Mouse (Mus musculus): ENCODE results near the gene Samd3. TPM values are rescaled to one million over a fixed set of nuclear protein-coding genes. Genes with fewer than 3 reads are reported as not detected.

The Samd3 gene
- polyA plus RNA-seq (2012; rRNA removed), result 0.65 and 1.2 TPM in 2 replicates

DNA sequence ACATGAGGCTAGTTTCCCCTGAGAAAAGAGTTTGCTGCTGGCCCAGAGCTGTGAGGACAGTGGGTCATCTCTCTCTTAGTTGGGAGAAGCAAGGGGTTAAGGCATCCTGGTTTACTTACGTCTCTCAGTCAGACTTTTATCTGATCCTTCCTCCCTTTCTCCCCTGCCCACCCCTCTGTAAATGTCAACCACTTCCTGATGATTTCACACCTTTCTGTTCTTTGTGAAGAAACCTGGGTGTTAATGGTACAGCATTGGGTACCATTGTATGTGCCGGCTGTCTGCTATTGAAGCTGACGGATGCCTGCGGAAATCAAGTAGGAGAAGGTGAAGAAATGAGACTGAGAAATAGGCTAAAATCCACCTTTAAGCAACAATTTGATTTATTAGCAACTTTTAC, at the start of gene Samd3:
TSS of gene Samd3 (plus strand) at position 220 of the 400 bp plus-strand sequence.
- DNase-seq, result no peak
- Histone ChIP-seq H3K4me3 (replicated peaks; ENCODE audit: insufficient read depth, low read depth, low read length) (no peak within 1 kb of the TSS), H3K4me1 (ENCODE audit: control insufficient read depth, insufficient read depth, low read length) (no peaks in the 10 kb centered on the region), H3K27ac (ENCODE audit: insufficient read depth, low read length) (no peak within 1 kb of the TSS), H3K27me3 (ENCODE audit: control insufficient read depth, insufficient read depth, low read length) (no peaks in the 10 kb centered on the region)
- TF ChIP-seq POLR2A (IDR thresholded peaks at IDR 0.05; ENCODE audit: borderline replicate concordance, insufficient read depth, low read length), result no peak
- TF ChIP-seq CTCF (IDR thresholded peaks at IDR 0.05; ENCODE audit: borderline replicate concordance, insufficient read depth, low read depth, low read length), result no peak
- WGBS, result 89% methylated on average over 4 of the region's 4 CpGs

DNA sequence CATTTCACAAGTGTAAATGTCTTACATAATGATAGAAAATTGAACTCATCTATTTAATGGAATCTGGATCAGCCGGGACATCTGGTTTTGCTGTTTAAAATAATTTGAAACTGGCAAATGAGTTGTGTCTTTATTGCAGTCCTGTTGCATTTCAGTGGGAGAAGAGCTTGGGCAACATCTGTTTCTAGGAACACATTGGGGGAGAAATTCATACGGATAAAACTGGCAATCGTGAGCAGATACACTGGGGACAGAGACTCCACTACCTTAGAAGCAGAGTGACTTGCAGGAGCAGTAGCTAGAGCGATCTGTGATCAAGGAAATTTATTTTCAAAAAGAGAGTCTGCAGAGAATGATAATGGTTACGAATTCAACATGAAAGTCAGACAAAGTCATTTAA, 44.2 kb upstream of the Samd3 start:
- TF ChIP-seq CTCF (IDR thresholded peaks at IDR 0.05; ENCODE audit: borderline replicate concordance, insufficient read depth, low read depth, low read length), result no peak
- Histone ChIP-seq H3K4me1 (ENCODE audit: control insufficient read depth, insufficient read depth, low read length) (no peaks in the 10 kb centered on the region), H3K27ac (ENCODE audit: insufficient read depth, low read length) (no peak overlapping the region), H3K27me3 (ENCODE audit: control insufficient read depth, insufficient read depth, low read length) (no peaks in the 10 kb centered on the region), H3K4me3 (replicated peaks; ENCODE audit: insufficient read depth, low read depth, low read length) (no peak overlapping the region)
- DNase-seq, result no peak
- WGBS, result 78% methylated on average over 5 of the region's 5 CpGs

- no peak for DNase-seq
- Histone ChIP-seq H3K4me3 (replicated peaks; ENCODE audit: insufficient read depth, low read depth, low read length) (no peak overlapping the region), H3K4me1 (ENCODE audit: control insufficient read depth, insufficient read depth, low read length) (no peaks in the 10 kb centered on the region), H3K27ac (ENCODE audit: insufficient read depth, low read length) (no peak overlapping the region), H3K27me3 (ENCODE audit: control insufficient read depth, insufficient read depth, low read length) (no peaks in the 10 kb centered on the region)
- TF ChIP-seq POLR2A (IDR thresholded peaks at IDR 0.05; ENCODE audit: borderline replicate concordance, insufficient read depth, low read length) (no peak), CTCF (IDR thresholded peaks at IDR 0.05; ENCODE audit: borderline replicate concordance, insufficient read depth, low read depth, low read length) (no peak)
These were observed 38.7 kb upstream of the Samd3 start for GRCm38 (mm10) chr10:26190811-26191210.

DNA sequence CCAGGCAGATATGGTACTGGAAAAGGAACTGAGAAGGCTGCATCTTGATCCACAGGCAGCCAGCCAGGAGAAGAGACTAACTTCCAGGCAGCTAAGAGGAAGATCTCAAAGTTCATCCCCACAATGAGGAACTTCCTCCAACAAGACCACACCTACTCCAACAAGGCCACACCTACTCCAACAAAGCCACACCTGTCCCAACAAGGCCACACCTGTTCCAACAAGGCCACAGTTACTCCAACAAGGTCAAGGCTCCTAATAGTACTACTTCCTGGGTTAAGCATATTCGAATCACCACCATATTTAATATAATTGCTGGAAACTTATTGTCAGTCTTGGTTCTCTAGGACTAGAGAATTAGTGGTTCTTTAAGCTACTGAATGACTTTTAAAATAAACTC, 34.6 kb upstream of the Samd3 start:
- no peaks in the 10 kb centered on the region for H3K4me1 ChIP-seq (ENCODE audit: control insufficient read depth, insufficient read depth, low read length)
- no peak for DNase-seq
- 87% methylated on average over 1 of the region's 1 CpGs for WGBS
- H3K27ac ChIP-seq (ENCODE audit: insufficient read depth, low read length), result no peak overlapping the region
- TF ChIP-seq CTCF (IDR thresholded peaks at IDR 0.05; ENCODE audit: borderline replicate concordance, insufficient read depth, low read depth, low read length), result no peak
- no peak for TF ChIP-seq POLR2A (IDR thresholded peaks at IDR 0.05; ENCODE audit: borderline replicate concordance, insufficient read depth, low read length)
- no peak overlapping the region for H3K4me3 ChIP-seq (replicated peaks; ENCODE audit: insufficient read depth, low read depth, low read length)
- no peaks in the 10 kb centered on the region for H3K27me3 ChIP-seq (ENCODE audit: control insufficient read depth, insufficient read depth, low read length)

- TF ChIP-seq CTCF (IDR thresholded peaks at IDR 0.05; ENCODE audit: borderline replicate concordance, insufficient read depth, low read depth, low read length) (no peak), POLR2A (IDR thresholded peaks at IDR 0.05; ENCODE audit: borderline replicate concordance, insufficient read depth, low read length) (no peak)
- Histone ChIP-seq H3K4me3 (replicated peaks; ENCODE audit: insufficient read depth, low read depth, low read length) (no peak overlapping the region), H3K4me1 (ENCODE audit: control insufficient read depth, insufficient read depth, low read length) (no peaks in the 10 kb centered on the region), H3K27me3 (ENCODE audit: control insufficient read depth, insufficient read depth, low read length) (no peaks in the 10 kb centered on the region), H3K27ac (ENCODE audit: insufficient read depth, low read length) (no peak overlapping the region)
- no peak for DNase-seq
- WGBS, result 92% methylated on average over 9 of the region's 9 CpGs
These were observed 26.7 kb upstream of the Samd3 start for GRCm38 (mm10) chr10:26202708-26203368.

- no peaks in the 10 kb centered on the region for H3K27me3 ChIP-seq (ENCODE audit: control insufficient read depth, insufficient read depth, low read length)
- H3K4me3 ChIP-seq (replicated peaks; ENCODE audit: insufficient read depth, low read depth, low read length), result no peak overlapping the region
- H3K27ac ChIP-seq (ENCODE audit: insufficient read depth, low read length), result no peak overlapping the region
- WGBS, result 90% methylated on average over 4 of the region's 4 CpGs
- H3K4me1 ChIP-seq (ENCODE audit: control insufficient read depth, insufficient read depth, low read length), result no peaks in the 10 kb centered on the region
- TF ChIP-seq CTCF (IDR thresholded peaks at IDR 0.05; ENCODE audit: borderline replicate concordance, insufficient read depth, low read depth, low read length) (no peak), POLR2A (IDR thresholded peaks at IDR 0.05; ENCODE audit: borderline replicate concordance, insufficient read depth, low read length) (no peak)
- DNase-seq, result no peak
These were observed 8.8 kb upstream of the Samd3 start for GRCm38 (mm10) chr10:26220729-26221128.

DNA sequence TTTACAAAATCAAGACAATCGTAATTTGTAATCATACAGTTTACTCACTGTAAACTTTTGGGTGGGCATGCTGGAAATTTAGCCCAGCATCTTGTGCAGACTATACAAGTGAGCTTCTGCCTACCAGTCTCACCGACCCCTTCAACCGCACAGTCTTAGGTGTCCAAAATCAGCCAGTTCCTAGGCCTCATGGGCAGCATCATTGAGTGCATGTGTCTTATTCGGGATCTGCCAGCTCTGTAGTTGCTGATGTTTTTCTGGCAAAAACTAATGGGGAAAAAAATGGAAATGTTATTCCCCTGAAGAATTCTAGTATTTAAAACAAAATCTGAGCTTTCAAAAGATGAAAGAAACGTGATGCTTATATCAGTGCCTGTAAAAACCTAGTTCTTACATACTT, 3.3 kb upstream of the Samd3 start:
- no peaks in the 10 kb centered on the region for H3K27me3 ChIP-seq (ENCODE audit: control insufficient read depth, insufficient read depth, low read length)
- no peak overlapping the region for H3K4me3 ChIP-seq (replicated peaks; ENCODE audit: insufficient read depth, low read depth, low read length)
- no peak for DNase-seq
- no peaks in the 10 kb centered on the region for H3K4me1 ChIP-seq (ENCODE audit: control insufficient read depth, insufficient read depth, low read length)
- 90% methylated on average over 5 of the region's 5 CpGs for WGBS
- TF ChIP-seq POLR2A (IDR thresholded peaks at IDR 0.05; ENCODE audit: borderline replicate concordance, insufficient read depth, low read length) (no peak), CTCF (IDR thresholded peaks at IDR 0.05; ENCODE audit: borderline replicate concordance, insufficient read depth, low read depth, low read length) (no peak)
- no peak overlapping the region for H3K27ac ChIP-seq (ENCODE audit: insufficient read depth, low read length)

DNA sequence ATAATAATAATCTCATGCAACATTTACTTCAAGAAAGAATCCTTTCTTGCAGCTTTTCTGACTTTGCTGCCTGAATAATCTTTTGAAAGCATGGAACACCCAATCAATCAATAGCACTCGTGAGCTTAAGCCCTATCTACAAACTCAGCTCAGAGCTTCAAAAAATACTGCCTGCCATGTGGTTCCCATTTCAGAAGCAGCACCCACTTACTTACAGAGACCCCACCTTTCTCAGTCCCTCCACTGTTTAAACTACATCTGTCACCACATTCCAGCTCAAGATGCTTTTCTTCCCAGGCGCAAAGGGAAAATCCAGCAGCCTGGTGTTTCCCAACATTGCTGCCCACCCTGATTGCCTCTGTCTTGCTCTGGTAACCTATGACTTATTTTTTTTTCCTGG, 2.8 kb upstream of the Samd3 start:
- Histone ChIP-seq H3K4me3 (replicated peaks; ENCODE audit: insufficient read depth, low read depth, low read length) (no peak overlapping the region), H3K4me1 (ENCODE audit: control insufficient read depth, insufficient read depth, low read length) (no peaks in the 10 kb centered on the region), H3K27ac (ENCODE audit: insufficient read depth, low read length) (no peak overlapping the region), H3K27me3 (ENCODE audit: control insufficient read depth, insufficient read depth, low read length) (no peaks in the 10 kb centered on the region)
- DNase-seq, result no peak
- WGBS, result 82% methylated on average over 2 of the region's 2 CpGs
- TF ChIP-seq CTCF (IDR thresholded peaks at IDR 0.05; ENCODE audit: borderline replicate concordance, insufficient read depth, low read depth, low read length) (no peak), POLR2A (IDR thresholded peaks at IDR 0.05; ENCODE audit: borderline replicate concordance, insufficient read depth, low read length) (no peak)
